Mouse (Mus musculus) CD4-positive helper T cell, adult 2 months (primary cell): ENCODE data around the gene Pid1.

Source experiments
- DNase-seq: peaks from one replicate; pipeline ENCODE4 v3.0.0-alpha.2; 2012; ENCODE audit warnings: low read depth, missing footprints, low spot score

The Pid1 gene

DNA sequence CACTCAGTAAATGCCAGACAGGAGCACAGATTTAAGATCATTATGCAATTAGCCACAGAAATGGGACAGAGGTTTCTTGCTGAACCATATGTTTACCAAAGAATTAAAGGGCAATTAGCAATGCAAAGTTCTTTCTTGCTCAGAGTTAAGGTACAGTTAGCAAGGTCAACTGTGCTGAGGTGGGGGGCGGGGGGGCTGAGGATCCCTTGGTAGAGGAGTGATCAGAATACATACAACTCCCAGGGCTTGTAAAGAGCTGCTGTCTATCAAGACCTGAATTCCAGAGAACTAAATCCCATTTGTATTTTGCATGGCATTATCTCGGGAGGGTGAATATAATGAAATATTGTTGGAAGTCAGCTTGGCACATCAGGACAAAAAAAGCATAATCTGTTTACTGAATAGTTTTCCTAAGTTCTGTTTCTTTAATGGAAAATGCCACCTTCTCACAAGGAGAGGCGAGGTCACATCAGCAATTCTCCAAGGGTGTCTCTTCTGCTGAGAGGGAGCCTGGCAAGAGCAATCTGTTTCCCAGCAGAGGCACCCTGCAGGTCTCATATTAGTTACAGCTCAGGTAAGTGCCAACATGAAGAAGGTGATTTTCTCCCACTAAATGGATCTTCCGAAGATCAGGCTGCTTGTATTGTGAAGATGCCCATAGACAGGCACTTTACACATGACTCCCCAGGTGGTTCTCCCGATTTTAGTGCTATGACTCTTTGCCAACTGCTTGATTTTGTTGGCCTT, 306.9 kb downstream of the Pid1 start:
- no peak for DNase-seq

DNA sequence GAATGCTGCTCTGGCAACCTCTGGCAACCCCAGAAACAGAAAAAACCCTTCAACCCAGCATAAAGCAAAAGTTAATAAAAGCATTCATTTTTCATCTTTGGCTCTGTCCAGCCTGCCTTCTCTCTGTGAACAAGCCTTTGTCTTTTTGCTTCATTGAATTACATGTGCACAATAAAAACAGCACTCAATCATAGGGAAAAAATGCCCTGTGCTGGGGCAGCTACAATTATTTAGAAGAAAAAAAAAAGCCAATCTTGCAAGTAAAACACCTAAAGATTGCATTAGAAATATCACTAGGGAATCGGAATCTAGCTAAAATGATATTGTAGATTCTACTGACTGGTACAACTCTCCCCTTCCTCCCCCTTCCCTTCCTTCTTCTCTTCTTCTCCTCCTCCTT, 307.7 kb downstream of the Pid1 start:
- no peak for DNase-seq

DNA sequence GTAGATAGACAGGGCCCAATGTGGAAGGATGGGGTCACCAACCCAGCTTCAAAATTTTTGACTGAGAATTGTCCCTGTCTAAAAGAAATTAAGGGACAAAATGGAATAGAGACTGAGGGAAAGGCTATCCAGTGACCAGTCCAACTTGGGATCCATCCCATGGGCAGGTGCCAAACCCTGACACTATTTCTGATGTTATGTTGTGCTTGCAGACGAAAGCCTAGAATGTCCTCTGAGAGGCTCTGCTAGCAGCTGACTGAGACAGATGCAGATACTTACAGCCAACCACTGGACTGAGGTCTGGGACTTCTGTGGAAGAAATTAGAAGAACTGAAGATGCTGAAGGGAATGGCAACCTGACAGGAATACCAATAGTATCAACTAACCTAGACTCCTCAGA, 338.2 kb downstream of the Pid1 start:
- DNase-seq, result no peak

DNA sequence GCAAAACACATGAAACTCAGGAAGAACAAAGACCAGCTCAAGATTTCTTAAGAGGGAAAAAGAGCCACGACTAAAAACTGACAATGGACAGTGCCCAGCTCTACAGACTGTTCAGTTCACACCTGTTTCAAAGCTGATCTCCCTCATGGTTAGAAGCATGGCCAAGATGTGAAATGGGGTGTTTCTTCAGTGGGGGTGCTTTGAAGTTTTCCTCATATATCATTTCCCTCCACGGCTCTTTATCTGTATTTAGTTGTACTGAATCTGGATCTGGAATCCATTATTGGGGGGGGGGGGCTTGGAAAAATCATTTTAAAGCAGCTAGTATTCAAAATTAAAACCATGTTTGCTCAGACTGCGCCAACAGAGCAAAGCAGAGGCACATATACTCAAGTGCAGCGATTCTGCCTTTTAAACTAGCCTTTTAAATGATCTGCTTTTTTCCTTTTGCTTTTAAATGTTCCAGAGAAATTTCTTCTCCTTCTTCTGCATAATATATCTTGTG, 351.1 kb downstream of the Pid1 start:
- no peak for DNase-seq

DNA sequence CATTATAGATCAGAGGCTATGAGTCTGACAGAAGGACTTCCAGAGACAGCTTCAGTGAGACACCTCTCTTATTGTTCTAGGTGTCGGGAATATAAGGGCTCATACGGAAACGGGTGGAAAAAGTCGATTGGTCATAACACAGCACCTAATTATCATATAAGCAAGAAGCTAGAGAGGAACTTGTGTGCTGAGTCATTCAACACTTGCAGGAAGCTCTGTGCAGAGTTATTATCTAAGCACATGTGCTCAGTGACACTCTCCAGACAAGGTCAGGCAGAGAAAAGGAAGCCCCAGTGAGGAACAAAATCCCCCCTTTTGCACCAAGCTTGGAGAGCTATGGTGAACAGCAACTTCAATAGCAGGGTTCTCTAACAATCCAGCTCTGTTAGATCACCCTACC, 361.4 kb downstream of the Pid1 start:
- no peak for DNase-seq
